Mouse (Mus musculus) kidney, adult 9 months (tissue): ENCODE data around the gene Dclre1a.

ENCODE experiments used
- DNase-seq: peaks from one replicate; pipeline ENCODE4 v3.0.0; 2022

Dclre1a gene

GRCm38 (mm10) chr19:56547456-56548229 is at the start of gene Dclre1a:
TSS of gene Dclre1a (minus strand) at chr19:56548222.
- DNase-seq: peak; percentile 67

DNA sequence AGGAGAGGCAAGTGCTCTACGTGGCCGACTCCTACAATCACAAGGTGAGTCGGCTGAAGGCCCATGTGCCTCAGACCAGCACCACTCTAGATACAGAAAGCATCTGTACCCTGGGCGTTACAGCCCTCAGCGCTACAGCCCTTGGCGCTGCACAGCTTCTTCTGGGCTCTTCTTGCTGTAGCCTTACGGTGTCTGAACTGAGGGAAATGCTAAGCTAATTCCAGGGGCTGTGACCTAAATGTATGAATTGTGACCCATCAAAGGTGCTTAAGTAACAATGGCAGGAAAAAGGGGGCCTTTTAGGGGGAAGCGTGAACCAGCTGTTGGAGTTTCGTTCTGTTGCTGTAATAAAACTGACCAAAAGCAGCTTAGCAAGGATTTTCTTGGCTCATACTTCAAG is 44.5 kb upstream of the Dclre1a start:
- DNase-seq: no peak

DNA sequence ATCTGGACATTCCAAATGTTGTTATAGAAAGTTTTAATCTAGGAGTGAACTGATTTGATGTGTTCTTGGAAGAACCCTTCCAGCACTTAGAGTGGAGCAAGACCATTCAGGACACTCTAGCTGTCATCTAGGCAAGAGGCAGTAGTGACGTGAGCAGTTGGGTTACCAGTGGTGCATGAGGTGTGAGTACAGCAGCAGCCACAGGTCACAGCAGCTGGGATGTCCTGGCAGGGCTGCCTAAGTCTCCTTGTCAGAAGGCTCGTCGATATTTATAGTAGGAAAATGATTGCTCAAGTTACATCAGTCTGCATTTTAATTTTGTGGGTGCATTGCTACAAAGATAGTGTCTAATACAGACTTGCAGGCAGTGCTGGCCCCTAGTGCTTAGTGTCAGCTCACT is 42.2 kb upstream of the Dclre1a start:
- DNase-seq: no peak

DNA sequence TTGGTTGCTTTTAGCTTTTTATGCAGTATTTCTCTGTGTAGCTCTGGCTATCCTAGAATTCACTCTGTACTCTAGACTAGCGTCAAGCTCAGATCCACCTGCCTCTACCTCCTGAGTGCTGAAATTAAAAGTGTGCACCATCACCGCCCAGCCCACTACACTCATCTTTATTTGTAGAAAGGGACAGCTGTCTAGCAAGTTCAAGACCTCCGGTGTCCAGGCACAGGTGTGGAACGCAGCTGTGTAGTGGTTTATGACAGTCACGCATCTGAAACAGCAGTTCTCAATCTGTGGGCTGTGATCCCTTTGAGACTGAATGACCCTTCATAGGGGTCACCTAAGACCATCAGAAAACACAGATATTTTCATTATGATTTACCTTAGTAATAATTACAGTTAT is 41.4 kb upstream of the Dclre1a start:
- no peak for DNase-seq

GRCm38 (mm10) chr19:56589008-56589407 is 41.0 kb upstream of the Dclre1a start:
- DNase-seq: no peak

DNA sequence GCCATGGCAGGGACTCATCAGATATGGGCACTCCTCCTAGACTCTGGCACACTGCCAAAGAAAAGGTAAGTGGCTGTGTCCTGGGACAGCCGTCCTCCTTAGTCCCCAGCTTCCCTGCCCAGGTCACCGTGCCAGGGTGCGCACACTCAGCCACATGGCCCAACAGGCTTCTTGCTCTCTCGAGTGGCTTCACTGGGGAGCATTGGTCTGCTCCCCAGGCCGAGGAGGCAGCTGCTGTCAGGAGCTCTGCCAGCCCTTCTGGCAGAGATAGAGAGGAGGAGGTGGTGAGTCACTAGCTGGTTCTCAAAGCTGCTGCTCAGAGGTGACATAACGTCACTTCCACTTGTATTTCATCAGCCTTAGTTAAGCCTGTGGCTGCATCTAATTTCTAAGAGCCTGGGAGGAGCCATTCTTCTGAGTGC is 40.2 kb upstream of the Dclre1a start:
- DNase-seq: no peak

DNA sequence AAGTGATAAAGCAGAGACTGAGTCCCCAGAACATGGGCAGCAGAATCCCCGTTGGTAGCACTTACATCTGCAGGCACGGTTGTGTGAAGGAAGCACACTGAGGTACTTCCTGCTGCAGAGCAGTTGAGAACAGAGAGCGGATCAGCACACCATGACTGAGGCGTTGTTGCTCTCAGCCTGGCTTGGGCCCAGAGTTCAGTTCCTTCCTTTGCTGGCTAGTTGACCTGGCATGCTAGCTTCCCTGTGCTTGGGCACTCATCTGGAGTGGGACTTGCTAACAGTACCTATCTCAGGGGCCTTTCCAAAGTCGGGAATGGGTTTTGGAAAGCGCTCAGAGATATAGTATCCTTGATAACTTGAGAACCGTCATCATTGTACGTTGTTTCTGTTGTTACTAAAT is 38.3 kb upstream of the Dclre1a start:
- no peak for DNase-seq

- no peak for DNase-seq
These were observed 36.3 kb upstream of the Dclre1a start for GRCm38 (mm10) chr19:56584288-56584687.

DNA sequence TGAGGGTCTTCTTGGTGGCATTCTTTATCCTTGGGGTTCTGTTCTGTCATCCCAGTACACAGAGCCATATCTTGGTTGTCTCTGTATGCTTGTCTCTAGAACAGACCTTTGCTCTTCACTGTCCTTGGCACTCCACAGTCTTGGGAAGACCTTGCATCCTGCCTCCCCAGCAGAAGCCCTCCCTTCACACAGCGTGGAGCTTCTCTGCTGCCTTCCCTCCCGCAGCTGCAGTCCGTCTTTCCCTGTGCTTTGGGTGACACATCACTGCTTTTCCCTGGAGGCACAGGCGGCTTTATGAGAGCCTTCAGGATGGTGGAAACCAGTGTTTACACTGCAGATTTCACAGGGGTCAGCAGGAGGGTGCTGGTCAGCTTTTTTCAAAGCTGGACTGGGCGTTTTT is 35.8 kb upstream of the Dclre1a start:
- DNase-seq: peak; percentile 17

GRCm38 (mm10) chr19:56581981-56582380 is 34.0 kb upstream of the Dclre1a start:
- no peak for DNase-seq

DNA sequence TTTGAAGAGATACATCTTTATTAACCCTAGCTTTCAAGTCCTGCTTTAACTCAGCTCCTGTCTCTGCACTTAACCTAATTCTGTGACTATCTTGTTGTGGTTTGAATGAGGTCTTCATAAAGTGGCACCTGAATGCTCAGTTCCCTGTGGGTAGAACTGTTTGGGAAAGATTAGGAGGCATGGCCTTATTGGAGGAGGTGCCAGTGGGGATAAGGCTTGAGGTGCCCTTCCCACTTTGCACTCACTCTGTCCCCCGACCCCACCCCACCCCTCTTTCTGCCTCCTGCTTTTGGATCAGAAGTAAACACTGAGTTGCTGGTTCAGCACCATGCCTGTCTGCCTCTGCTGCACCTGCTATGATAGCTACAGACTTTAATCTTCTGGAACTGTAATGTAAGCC is 29.8 kb upstream of the Dclre1a start:
- DNase-seq: no peak

DNA sequence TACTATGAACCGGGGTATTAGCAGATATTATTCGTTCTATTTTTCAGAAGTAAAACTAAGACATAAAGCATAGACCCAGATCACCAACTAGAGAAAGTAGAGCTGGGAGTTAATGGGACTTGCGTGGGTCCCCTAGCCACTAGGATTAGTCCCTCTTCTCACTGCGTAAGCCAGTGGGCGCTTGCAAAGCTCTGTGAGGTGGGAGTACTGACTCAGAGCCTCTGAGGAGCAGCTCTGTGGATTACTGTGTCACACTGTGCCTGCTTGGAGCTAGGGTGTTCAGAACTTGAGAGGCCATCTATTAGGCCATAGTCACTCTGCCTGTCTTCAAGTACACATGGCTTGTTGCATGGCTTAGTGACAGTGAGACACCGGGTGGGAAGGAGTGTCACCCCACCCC is 25.2 kb upstream of the Dclre1a start:
- DNase-seq: no peak

DNA sequence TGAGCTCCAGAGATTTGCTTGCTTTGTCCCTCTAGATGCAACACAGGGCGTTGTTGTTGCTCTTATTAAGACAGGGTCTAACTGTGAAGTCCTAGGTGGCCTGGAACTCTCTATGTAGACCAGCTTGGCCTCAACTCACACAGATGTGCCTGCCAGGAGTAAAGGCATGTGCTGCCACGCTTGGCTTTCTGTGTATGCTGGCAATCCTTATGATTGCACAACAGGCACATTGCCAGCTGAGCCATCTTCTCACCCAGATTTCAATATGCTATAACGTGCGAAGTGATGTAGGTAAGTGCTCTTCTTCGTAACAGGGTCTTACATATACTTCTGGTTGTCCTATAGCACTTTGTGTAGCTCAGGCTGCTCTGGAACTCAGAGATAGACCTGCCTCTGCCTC is 23.9 kb upstream of the Dclre1a start:
- no peak for DNase-seq

GRCm38 (mm10) chr19:56571234-56571633 is 23.2 kb upstream of the Dclre1a start:
- DNase-seq: no peak

DNA sequence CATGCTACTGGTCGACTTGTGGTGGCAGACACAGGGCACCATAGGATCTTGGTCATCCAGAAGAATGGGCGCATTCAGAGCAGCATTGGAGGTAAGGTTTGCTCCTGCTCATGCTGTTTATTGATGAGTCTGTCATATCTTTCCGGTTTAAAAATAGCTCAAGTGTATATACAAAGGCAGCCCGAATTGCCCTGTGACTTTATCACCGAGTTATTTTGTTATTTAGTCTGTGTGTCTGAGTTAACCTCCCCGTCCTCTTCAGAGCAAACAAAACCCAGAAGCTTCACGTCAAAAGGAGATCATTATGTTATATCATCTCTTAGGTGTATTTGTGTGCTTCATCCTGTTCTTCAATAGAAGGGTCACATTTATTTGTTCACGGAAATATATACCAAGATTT is 22.8 kb upstream of the Dclre1a start:
- no peak for DNase-seq

DNA sequence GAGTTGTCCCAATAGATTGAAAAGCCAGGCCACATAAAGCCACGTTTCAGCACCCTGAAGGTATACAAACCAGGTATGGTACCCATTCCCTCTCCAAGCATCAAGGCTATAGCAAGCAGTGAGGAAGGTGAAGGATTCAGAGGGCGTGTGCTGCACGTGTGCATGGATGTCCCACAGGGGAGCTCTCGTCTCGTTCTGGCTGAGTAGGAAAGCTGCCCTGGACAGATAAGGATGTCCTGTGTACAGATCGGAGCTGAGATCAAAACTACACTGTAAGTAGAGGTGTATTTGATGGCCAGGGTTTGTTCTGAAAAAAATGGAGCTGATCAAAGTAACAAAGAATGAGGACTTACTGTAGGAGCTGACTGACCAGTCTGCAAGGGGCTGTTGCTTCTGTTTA is 18.9 kb upstream of the Dclre1a start:
- no peak for DNase-seq

GRCm38 (mm10) chr19:56566041-56566440 is 18.0 kb upstream of the Dclre1a start:
- DNase-seq: peak; percentile 74

DNA sequence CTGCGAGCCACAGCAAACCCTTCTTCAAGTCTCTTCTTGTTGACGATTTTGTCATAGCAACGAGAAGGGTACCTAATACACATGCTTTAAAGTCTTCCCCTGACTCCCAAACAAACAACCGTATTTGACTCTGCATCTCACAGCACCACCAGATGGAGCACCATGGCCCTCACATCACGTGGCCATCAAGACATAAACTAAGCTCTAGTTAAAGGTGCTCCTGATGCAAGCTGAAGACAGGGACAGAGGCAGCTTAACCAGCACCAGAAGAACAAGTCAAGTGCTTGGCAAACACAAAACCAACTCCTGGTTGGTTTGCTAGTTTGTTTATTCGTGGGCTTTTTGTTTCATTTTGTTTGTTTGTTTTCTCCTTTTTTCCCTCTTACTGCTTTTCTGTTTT is 17.3 kb upstream of the Dclre1a start:
- DNase-seq: peak; percentile 26

DNA sequence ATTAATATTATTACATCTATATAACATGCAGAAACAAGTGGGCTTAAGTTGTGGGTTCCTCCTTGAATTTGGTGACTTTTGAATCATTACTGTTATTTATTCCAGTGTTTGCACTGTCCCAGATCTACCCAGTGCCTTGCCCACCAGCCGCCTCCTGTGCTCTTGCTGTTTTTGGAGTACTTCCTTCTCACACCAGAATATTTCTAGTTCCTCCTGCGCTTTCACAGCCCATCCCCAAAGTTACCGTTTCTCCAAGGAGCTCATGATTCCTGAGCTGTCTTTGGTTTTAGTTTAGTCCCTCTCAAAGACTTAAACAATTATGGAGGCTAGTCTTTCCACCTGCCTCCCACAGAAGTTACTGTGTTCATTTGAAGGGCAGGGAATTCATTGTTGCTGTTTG is 15.4 kb upstream of the Dclre1a start:
- DNase-seq: no peak

DNA sequence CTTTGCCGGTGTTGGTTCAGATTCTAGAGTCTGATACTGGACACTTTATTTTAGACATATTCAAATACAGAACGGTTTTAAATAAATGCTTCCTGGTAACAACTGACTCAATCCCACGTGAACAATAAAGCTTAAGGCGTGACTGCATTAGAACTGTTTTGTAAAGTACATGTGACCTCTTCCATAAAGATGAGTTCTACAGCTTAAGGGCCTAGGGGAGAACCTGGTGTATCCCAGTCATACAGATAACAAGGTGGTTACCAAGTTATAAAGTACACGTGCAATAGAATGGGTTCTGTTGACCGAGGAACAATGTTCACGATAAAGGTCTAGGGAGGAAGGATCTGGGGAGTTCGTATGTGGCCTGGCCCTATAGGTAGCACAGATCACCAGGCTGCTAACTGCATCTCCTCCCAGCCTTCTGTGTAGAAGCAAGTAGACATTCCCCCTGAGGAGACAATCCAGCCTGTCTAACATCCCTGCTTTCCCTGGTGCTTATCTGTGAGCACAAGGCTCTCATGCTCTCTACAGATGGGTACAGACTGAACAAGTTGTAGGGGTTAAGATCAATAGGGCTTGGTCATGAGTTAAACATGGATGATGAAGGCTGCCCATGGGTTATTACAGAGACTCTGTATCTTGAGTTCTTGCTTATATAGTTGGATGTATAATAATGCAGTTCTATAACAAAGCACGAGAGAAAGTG is 14.6 kb upstream of the Dclre1a start:
- no peak for DNase-seq

DNA sequence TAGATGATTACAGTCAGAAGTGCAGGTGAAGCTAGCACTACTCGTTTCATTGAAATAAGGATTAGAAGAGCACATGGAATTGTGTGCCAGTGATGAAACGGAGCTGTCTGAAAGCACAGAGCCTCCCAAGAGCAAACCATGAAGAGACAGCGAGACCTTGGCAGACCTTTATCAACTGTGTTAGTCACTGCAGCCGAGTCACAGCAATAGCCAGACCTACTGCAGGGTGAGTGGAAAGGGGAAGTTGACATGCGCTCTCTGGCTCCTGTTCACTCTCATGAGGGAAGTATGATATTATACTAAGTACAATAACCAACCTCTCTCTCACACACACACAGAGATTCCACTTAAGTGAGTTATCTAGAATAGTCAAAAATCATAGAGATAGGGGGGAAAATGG is 8.0 kb upstream of the Dclre1a start:
- no peak for DNase-seq

DNA sequence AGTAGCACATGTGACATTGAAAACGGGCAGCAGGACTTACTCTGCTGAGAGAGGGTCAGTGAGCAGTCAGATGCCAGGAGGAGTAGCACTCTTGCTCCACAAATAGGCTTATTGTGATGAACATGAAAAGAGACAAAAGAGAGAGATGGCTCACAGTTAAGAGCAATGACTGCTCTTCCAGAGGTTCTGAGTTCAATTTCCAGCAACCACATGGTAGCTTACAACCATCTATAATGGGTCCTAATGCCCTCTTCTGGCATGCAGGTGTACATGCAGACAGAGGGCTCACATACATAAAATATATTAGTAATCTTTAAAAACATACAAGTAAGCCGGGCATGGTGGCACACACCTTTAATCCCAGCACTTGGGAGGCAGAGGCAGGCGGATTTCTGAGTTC is 5.2 kb upstream of the Dclre1a start:
- no peak for DNase-seq

- DNase-seq: peak; percentile 57
These were observed 1.1 kb upstream of the Dclre1a start for GRCm38 (mm10) chr19:56549033-56549680.
